Mouse (Mus musculus) forebrain, embryonic 15.5 days (tissue): ENCODE measurements at regions not wholly inside any gene's neighbourhood (a gene's known extent, or its start where the extent isn't known, plus 50 kb on each side); places are given as distances from the start of the nearest gene placed in this dataset. TPM values are rescaled to one million over a fixed set of nuclear protein-coding genes. Genes with fewer than 3 reads are reported as not detected.
A peak's percentile ranks its signal among the peaks of the same experiment; 100 is the strongest.

Experiments
- ATAC-seq: fragments of 200-750 bp; cut with Nextera tagmentation; replicated peaks from 2 replicates; pipeline ENCODE4 v1.8.0; 2017; ENCODE audit warnings: mild to moderate bottlenecking, moderate TSS enrichment, moderate library complexity
- H3K27ac ChIP-seq: fragments of 300-500 bp; sonication (generic); replicated peaks from 2 replicates; pipeline ENCODE4 v1.5.1; 2015; ENCODE audit warnings: mild to moderate bottlenecking, inconsistent platforms
- H3K27me3 ChIP-seq: fragments of 300-500 bp; sonication (generic); 2 replicates; pipeline ENCODE4 v1.6.1; 2015; ENCODE audit warnings: inconsistent platforms
- H3K36me3 ChIP-seq: fragments of 300-500 bp; sonication (generic); 2 replicates; pipeline ENCODE4 v1.6.1; 2015; ENCODE audit warnings: mild to moderate bottlenecking, inconsistent platforms
- H3K4me1 ChIP-seq: fragments of 300-500 bp; sonication (generic); 2 replicates; pipeline ENCODE4 v1.6.1; 2015; ENCODE audit warnings: inconsistent platforms
- H3K4me2 ChIP-seq: fragments of 300-500 bp; sonication (generic); replicated peaks from 2 replicates; pipeline ENCODE4 v1.6.1; 2015; ENCODE audit warnings: mild to moderate bottlenecking, inconsistent platforms
- H3K4me3 ChIP-seq: fragments of 300-500 bp; sonication (generic); 2 replicates; pipeline ENCODE4 v1.5.1; 2015; ENCODE audit warnings: mild to moderate bottlenecking, inconsistent platforms
- H3K9ac ChIP-seq: fragments of 300-500 bp; sonication (generic); replicated peaks from 2 replicates; pipeline ENCODE4 v1.6.1; 2015; ENCODE audit warnings: mild to moderate bottlenecking, inconsistent platforms
- H3K9me3 ChIP-seq: fragments of 300-500 bp; sonication (generic); 2 replicates; pipeline ENCODE4 v1.6.1; 2016; ENCODE audit warnings: inconsistent platforms
- WGBS: fragments of 180-500 bp; shearing (Covaris S2); methylation state at CpG from one replicate; pipeline ENCODE4 v1.1.7; 2015; ENCODE audit warnings: mixed read lengths; 5-methylcytosine and 5-hydroxymethylcytosine counted together
- microRNA-seq: library from miRNA; unstranded; fragments of <30 nt; microRNA quantifications from one replicate; pipeline ENCODE4, GENCODE M21; 2016

GRCm38 (mm10) chr3:115523515-115523914, 191.4 kb downstream of the S1pr1 start:
- H3K27me3 ChIP-seq = no peaks in the 10 kb centered on the region
- 90% methylated on average over 2 of the region's 2 CpGs for WGBS
- no peak for ATAC-seq
- H3K9me3 ChIP-seq = no peaks in the 10 kb centered on the region
- no peak overlapping the region for H3K27ac ChIP-seq
- H3K4me2 ChIP-seq = no peak overlapping the region
- no peaks in the 10 kb centered on the region for H3K4me1 ChIP-seq
- H3K4me3 ChIP-seq = no peak overlapping the region
- H3K36me3 ChIP-seq = no peaks in the 10 kb centered on the region
- H3K9ac ChIP-seq = no peak overlapping the region

DNA sequence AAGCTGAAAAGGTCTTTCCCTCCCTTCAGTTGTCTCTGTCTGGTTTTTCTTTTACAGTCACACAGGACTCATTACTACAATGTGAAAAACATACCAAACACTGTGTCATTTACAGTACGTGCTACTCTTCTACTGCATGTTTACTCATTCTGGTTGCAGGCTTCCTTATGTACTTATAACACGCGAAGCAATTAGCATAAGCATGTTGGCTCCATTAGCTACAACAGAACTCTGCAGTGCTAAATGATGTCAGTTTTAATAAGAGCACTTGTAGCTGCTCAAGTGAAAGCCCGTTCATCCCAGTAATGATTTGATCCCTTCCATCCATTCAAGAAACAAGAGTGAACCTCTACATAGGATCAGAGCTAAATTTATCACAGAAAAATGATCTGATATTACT, 199.2 kb downstream of the S1pr1 start:
- Histone ChIP-seq H3K9ac (no peak overlapping the region), H3K27ac (no peak overlapping the region), H3K27me3 (no peaks in the 10 kb centered on the region), H3K9me3 (no peaks in the 10 kb centered on the region), H3K4me1 (no peaks in the 10 kb centered on the region), H3K4me3 (no peak overlapping the region), H3K4me2 (no peak overlapping the region), H3K36me3 (no peaks in the 10 kb centered on the region)
- 0 out of 2 replicates have a peak, but pooled peaks have one; percentile 55 for ATAC-seq
- 44% methylated on average over 4 of the region's 4 CpGs for WGBS

DNA sequence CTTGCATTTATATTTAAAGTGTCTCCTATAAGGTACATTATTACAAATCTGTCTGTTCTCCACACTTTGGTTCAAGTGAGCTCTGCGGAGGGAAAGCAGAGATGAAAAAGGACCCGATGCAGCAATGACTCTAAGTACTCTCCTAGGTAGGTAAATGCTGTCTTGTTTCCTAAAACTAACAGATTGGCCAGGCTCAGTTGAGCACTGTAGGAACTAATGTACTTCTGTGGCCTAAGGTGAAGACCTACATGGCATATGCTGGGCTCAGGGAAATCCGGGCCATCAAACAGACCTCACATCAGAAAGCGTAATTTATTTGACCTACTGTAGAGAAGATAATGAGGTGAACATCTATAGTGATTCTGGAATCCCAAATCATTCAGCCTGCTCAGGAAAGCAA, 205.2 kb downstream of the S1pr1 start:
- no peaks in the 10 kb centered on the region for H3K9me3 ChIP-seq
- no peaks in the 10 kb centered on the region for H3K27me3 ChIP-seq
- no peaks in the 10 kb centered on the region for H3K4me1 ChIP-seq
- no peaks in the 10 kb centered on the region for H3K36me3 ChIP-seq
- no peak overlapping the region for H3K9ac ChIP-seq
- no peak overlapping the region for H3K27ac ChIP-seq
- no peak for ATAC-seq
- 95% methylated on average over 4 of the region's 4 CpGs for WGBS
- H3K4me2 ChIP-seq = no peak overlapping the region
- no peak overlapping the region for H3K4me3 ChIP-seq

DNA sequence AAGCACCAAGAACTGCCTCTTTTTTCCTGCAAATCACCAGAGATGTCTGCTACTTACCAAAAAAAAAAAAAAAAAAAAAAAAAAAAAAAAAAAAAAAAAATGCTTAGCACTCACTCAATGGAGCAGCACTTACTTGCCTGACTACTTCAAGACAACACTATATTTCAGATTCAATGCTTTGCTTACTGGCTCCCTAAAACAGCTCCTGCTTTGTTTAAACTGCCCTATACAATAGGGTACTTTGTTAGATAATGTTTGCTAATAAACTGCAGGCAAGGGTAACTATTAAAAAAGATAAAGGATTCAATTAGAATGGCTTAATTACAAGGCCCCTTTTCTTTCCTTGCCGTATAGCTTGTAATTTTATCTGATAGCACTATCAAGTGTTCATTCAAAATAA, 217.5 kb downstream of the S1pr1 start:
- ATAC-seq = peak; percentile 71

DNA sequence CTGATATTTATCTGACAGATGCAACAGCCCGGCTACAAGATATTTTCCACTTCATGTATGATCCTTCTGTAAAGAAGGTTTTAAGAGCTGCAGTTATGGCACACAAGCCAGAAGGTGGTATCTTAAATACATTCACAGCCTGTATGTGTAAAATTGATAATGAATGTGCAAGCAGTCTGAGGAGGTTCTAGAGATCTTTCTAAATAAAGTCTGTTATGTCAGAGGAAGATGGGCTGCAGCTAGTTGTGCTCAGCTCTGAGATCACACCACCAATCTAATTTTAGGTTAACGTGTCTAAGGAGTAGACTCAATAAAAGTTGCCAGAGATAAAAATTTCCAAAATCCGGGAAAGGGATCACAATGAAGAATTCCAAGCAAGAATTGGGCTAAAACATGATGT, 218.8 kb downstream of the S1pr1 start:
- ATAC-seq = no peak
- Histone ChIP-seq H3K9ac (no peak overlapping the region), H3K4me1 (no peaks in the 10 kb centered on the region), H3K9me3 (no peaks in the 10 kb centered on the region), H3K27ac (no peak overlapping the region), H3K36me3 (no peaks in the 10 kb centered on the region), H3K4me2 (no peak overlapping the region), H3K27me3 (no peaks in the 10 kb centered on the region), H3K4me3 (no peak overlapping the region)
- 75% methylated on average over 3 of the region's 3 CpGs for WGBS

More for the DNA sequence above, 217.5 kb downstream of the S1pr1 start:
- H3K27ac ChIP-seq = no peak overlapping the region
- H3K9me3 ChIP-seq = no peaks in the 10 kb centered on the region
- no peaks in the 10 kb centered on the region for H3K36me3 ChIP-seq
- no peaks in the 10 kb centered on the region for H3K4me1 ChIP-seq
- no peak overlapping the region for H3K4me3 ChIP-seq
- no peak overlapping the region for H3K4me2 ChIP-seq
- WGBS = 14% methylated on average over 1 of the region's 1 CpGs
- no peaks in the 10 kb centered on the region for H3K27me3 ChIP-seq
- H3K9ac ChIP-seq = no peak overlapping the region

DNA sequence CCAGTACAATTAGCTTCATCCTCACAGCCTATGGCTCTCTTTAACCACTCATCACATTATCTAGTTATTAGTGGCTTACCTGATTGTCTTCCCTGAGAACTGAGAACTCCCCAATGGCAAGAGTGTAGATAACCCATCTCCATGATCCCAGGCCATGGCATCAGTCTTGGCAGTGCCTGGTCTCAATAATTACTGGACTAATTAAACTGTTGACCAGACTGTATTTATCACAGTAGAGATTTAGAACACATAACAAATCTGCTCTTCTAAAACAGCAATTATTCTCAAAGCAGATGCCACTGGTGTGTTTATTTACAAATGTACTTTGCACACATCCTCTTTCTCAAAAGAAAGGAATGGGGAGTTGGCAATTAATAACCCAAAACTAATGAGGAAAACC, 219.2 kb downstream of the S1pr1 start:
- Histone ChIP-seq H3K4me3 (no peak overlapping the region), H3K9ac (no peak overlapping the region), H3K9me3 (no peaks in the 10 kb centered on the region), H3K27ac (no peak overlapping the region), H3K4me2 (no peak overlapping the region), H3K4me1 (no peaks in the 10 kb centered on the region), H3K36me3 (no peaks in the 10 kb centered on the region), H3K27me3 (no peaks in the 10 kb centered on the region)
- ATAC-seq = peak; percentile 51; the same call in 1 of the 2 replicates

GRCm38 (mm10) chr3:115468980-115469379, 245.9 kb downstream of the S1pr1 start:
- no peaks in the 10 kb centered on the region for H3K36me3 ChIP-seq
- no peak overlapping the region for H3K4me2 ChIP-seq
- H3K9ac ChIP-seq = no peak overlapping the region
- no peak overlapping the region for H3K27ac ChIP-seq
- no peak overlapping the region for H3K4me3 ChIP-seq
- 58% methylated on average over 4 of the region's 4 CpGs for WGBS
- no peaks in the 10 kb centered on the region for H3K9me3 ChIP-seq
- no peak for ATAC-seq
- no peaks in the 10 kb centered on the region for H3K4me1 ChIP-seq
- H3K27me3 ChIP-seq = no peaks in the 10 kb centered on the region

DNA sequence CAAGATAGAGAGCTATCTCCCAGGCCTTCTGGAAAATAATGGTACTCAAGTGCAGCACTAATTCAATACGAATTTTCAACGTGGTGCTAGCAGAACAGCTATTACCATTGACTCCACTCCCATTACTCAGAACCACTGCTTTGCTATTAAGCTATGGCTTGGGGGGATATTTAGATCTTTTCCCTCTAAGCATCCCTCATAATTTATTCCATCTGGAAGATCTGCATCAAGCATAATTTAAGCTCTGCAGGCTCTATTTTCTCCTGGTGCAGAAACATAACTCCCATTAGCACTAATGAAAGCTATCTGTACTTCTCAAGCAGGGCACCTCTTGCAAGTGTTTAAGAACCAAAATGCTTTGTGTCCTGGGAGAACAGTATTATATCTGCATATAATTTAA, 247.0 kb downstream of the S1pr1 start:
- H3K27ac ChIP-seq = no peak overlapping the region
- no peaks in the 10 kb centered on the region for H3K4me1 ChIP-seq
- 55% methylated on average over 2 of the region's 2 CpGs for WGBS
- H3K4me3 ChIP-seq = no peak overlapping the region
- no peak for ATAC-seq
- H3K27me3 ChIP-seq = no peaks in the 10 kb centered on the region
- H3K9ac ChIP-seq = no peak overlapping the region
- no peak overlapping the region for H3K4me2 ChIP-seq
- no peaks in the 10 kb centered on the region for H3K9me3 ChIP-seq
- H3K36me3 ChIP-seq = no peaks in the 10 kb centered on the region

DNA sequence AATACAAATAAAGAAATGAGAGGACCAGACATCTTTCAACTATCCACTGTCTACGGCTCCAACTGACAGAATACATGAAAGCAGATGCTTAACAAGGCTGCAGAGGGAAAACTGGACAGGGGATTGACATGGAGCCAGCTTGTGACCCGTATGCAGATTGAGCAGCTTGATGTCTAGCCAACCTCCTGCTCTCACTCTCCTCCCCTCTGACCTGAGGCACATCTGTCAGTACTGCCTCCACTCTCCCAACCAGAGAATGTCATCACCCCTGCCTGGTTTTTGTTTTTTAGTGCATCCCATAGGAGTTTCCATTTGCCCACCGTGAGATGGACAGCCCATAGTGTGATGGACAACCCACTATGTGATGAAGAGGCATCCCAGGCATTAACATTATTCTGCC, 252.2 kb downstream of the S1pr1 start:
- Histone ChIP-seq H3K9me3 (no peaks in the 10 kb centered on the region), H3K27ac (no peak overlapping the region), H3K4me3 (no peak overlapping the region), H3K9ac (no peak overlapping the region), H3K4me1 (no peaks in the 10 kb centered on the region), H3K4me2 (no peak overlapping the region), H3K36me3 (no peaks in the 10 kb centered on the region), H3K27me3 (no peaks in the 10 kb centered on the region)
- 80% methylated on average over 3 of the region's 3 CpGs for WGBS
- ATAC-seq = no peak

Small RNA genes in the stretch of these regions (microRNA-seq; reads per million reads assigned to microRNA genes)
- not detected for gene Gm25347
